Mouse (Mus musculus) liver, embryonic 16.5 days (tissue): ENCODE results near the gene Ttll12. TPM values are rescaled to one million over a fixed set of nuclear protein-coding genes. Genes with fewer than 3 reads are reported as not detected.
A peak's percentile ranks its signal among the peaks of the same experiment; 100 is the strongest.

Experiments used
- ATAC-seq: fragments of 200-750 bp; cut with Nextera tagmentation; 2 replicates; pipeline ENCODE4 v1.8.0; 2017; ENCODE audit warnings: low read depth, mild to moderate bottlenecking, moderate number of reproducible peaks, moderate library complexity
- H3K27ac ChIP-seq: fragments of 300-500 bp; sonication (generic); 2 replicates; pipeline ENCODE4 v1.5.1; 2014; ENCODE audit warnings: mild to moderate bottlenecking, low read length
- H3K27me3 ChIP-seq: fragments of 300-500 bp; sonication (generic); 2 replicates; pipeline ENCODE4 v1.6.1; 2014; ENCODE audit warnings: low read depth, low read length, mixed read lengths; ENCODE audit not compliant: control insufficient read depth, insufficient read depth
- H3K36me3 ChIP-seq: fragments of 300-500 bp; sonication (generic); 2 replicates; pipeline ENCODE4 v1.6.1; 2014; ENCODE audit warnings: mild to moderate bottlenecking; ENCODE audit not compliant: control insufficient read depth, insufficient read depth
- H3K4me1 ChIP-seq: fragments of 300-500 bp; sonication (generic); 2 replicates; pipeline ENCODE4 v1.6.1; 2014; ENCODE audit warnings: low read depth, low read length, mixed read lengths; ENCODE audit not compliant: control insufficient read depth
- H3K4me2 ChIP-seq: fragments of 300-500 bp; sonication (generic); 2 replicates; pipeline ENCODE4 v1.6.1; 2014; ENCODE audit warnings: low read depth, low read length, mixed read lengths
- H3K4me3 ChIP-seq: fragments of 300-500 bp; sonication (generic); 2 replicates; pipeline ENCODE4 v1.5.1; 2014; ENCODE audit warnings: low read depth, mild to moderate bottlenecking, low read length
- H3K9ac ChIP-seq: fragments of 300-500 bp; sonication (generic); 2 replicates; pipeline ENCODE4 v1.6.1; 2014; ENCODE audit warnings: low read depth, low read length
- H3K9me3 ChIP-seq: fragments of 300-500 bp; sonication (generic); replicated peaks from 2 replicates; pipeline ENCODE4 v1.6.1; 2016; ENCODE audit warnings: low read length; ENCODE audit not compliant: control insufficient read depth
- WGBS: fragments of 180-500 bp; shearing (Covaris S2); extraction: QIAGEN DNeasy Blood & Tissue Kit; methylation state at CpG from one replicate; pipeline ENCODE4 v1.1.7; 2014; ENCODE audit not compliant: insufficient replicate concordance; 5-methylcytosine and 5-hydroxymethylcytosine counted together
- polyA plus RNA-seq: library from polyadenylated mRNA; unstranded; fragments of >200 nt; fragmentation: Nextera tagmentation; extraction: Ambion mirVana; gene quantifications from 2 replicates; pipeline ENCODE4 v1.2.1, GENCODE M21; 2015

Gene Ttll12
- polyA plus RNA-seq, 1 experiment from 2014 or later = 33.2 TPM

- no peak overlapping the region for H3K9ac ChIP-seq
- H3K4me3 ChIP-seq = no peak overlapping the region
- ATAC-seq = 0 out of 2 replicates have a peak, but pooled peaks have one; percentile 19
- H3K27ac ChIP-seq = no peak overlapping the region
- WGBS = 34% methylated on average over 4 of the region's 4 CpGs
- no peaks in the 10 kb centered on the region for H3K9me3 ChIP-seq
- H3K4me1 ChIP-seq = no peaks in the 10 kb centered on the region
- no peaks in the 10 kb centered on the region for H3K36me3 ChIP-seq
- no peaks in the 10 kb centered on the region for H3K27me3 ChIP-seq
- no peak overlapping the region for H3K4me2 ChIP-seq
Measured at GRCm38 (mm10) chr15:83539905-83540304, 55.1 kb downstream of the Ttll12 start.

- Histone ChIP-seq H3K27me3 (no peaks in the 10 kb centered on the region), H3K36me3 (no peaks in the 10 kb centered on the region), H3K4me1 (no peaks in the 10 kb centered on the region), H3K27ac (no peak overlapping the region), H3K9ac (no peak overlapping the region), H3K4me3 (no peak overlapping the region), H3K9me3 (no peaks in the 10 kb centered on the region), H3K4me2 (no peak overlapping the region)
- WGBS = 77% methylated on average over 2 of the region's 2 CpGs
- no peak for ATAC-seq
Measured at GRCm38 (mm10) chr15:83538855-83539254, 56.1 kb downstream of the Ttll12 start.

GRCm38 (mm10) chr15:83535890-83536231, 59.1 kb downstream of the Ttll12 start:
- H3K27ac ChIP-seq = no peak overlapping the region
- no peak overlapping the region for H3K9ac ChIP-seq
- H3K27me3 ChIP-seq = peaks cover 3% of the 10 kb centered on the region; the same call in 1 of the 2 replicates
- H3K9me3 ChIP-seq = no peaks in the 10 kb centered on the region
- ATAC-seq = no peak
- WGBS = 67% methylated on average over 6 of the region's 6 CpGs
- H3K36me3 ChIP-seq = no peaks in the 10 kb centered on the region
- no peaks in the 10 kb centered on the region for H3K4me1 ChIP-seq
- no peak overlapping the region for H3K4me2 ChIP-seq
- no peak overlapping the region for H3K4me3 ChIP-seq

- ATAC-seq = no peak
Measured at GRCm38 (mm10) chr15:83534960-83535889, 59.7 kb downstream of the Ttll12 start.

GRCm38 (mm10) chr15:83532606-83533005, 62.4 kb downstream of the Ttll12 start:
- no peak for ATAC-seq
- 57% methylated on average over 7 of the region's 7 CpGs for WGBS

More at GRCm38 (mm10) chr15:83534960-83535889, 59.7 kb downstream of the Ttll12 start:
- Histone ChIP-seq H3K9me3 (no peaks in the 10 kb centered on the region), H3K4me1 (peaks cover 3% of the 10 kb centered on the region), H3K36me3 (no peaks in the 10 kb centered on the region), H3K27me3 (peaks cover 8% of the 10 kb centered on the region), H3K4me2 (no peak overlapping the region), H3K4me3 (no peak overlapping the region), H3K27ac (no peak overlapping the region), H3K9ac (no peak overlapping the region)
- 50% methylated on average over 17 of the region's 17 CpGs for WGBS

GRCm38 (mm10) chr15:83531961-83532469, 62.9 kb downstream of the Ttll12 start:
- Histone ChIP-seq H3K27ac (no peak overlapping the region), H3K4me2 (no peak overlapping the region), H3K27me3 (peaks cover 40% of the 10 kb centered on the region), H3K4me1 (peaks cover 8% of the 10 kb centered on the region), H3K9ac (no peak overlapping the region), H3K4me3 (no peak overlapping the region), H3K9me3 (no peaks in the 10 kb centered on the region), H3K36me3 (no peaks in the 10 kb centered on the region)
- WGBS = 64% methylated on average over 5 of the region's 5 CpGs
- ATAC-seq = no peak

More at GRCm38 (mm10) chr15:83532606-83533005, 62.4 kb downstream of the Ttll12 start:
- H3K4me1 ChIP-seq = peaks cover 4% of the 10 kb centered on the region
- peaks cover 34% of the 10 kb centered on the region for H3K27me3 ChIP-seq
- no peak overlapping the region for H3K27ac ChIP-seq
- H3K4me3 ChIP-seq = no peak overlapping the region
- no peak overlapping the region for H3K9ac ChIP-seq
- no peaks in the 10 kb centered on the region for H3K36me3 ChIP-seq
- no peaks in the 10 kb centered on the region for H3K9me3 ChIP-seq
- no peak overlapping the region for H3K4me2 ChIP-seq

GRCm38 (mm10) chr15:83530688-83531087, 64.3 kb downstream of the Ttll12 start:
- ATAC-seq = peak; percentile 33
- Histone ChIP-seq H3K9me3 (no peaks in the 10 kb centered on the region), H3K36me3 (no peaks in the 10 kb centered on the region), H3K27ac (no peak overlapping the region), H3K9ac (no peak overlapping the region), H3K27me3 (peaks cover 53% of the 10 kb centered on the region), H3K4me2 (no peak overlapping the region), H3K4me1 (peaks cover 14% of the 10 kb centered on the region), H3K4me3 (no peak overlapping the region)
- WGBS = 35% methylated on average over 6 of the region's 6 CpGs

GRCm38 (mm10) chr15:83530233-83530632, 64.7 kb downstream of the Ttll12 start:
- Histone ChIP-seq H3K27me3 (peaks cover 58% of the 10 kb centered on the region), H3K27ac (no peak overlapping the region), H3K9me3 (no peaks in the 10 kb centered on the region), H3K36me3 (no peaks in the 10 kb centered on the region), H3K9ac (no peak overlapping the region), H3K4me3 (no peak overlapping the region), H3K4me1 (peaks cover 14% of the 10 kb centered on the region), H3K4me2 (no peak overlapping the region)
- ATAC-seq = no peak
- WGBS = 26% methylated on average over 9 of the region's 9 CpGs

- no peak for ATAC-seq
- H3K9ac ChIP-seq = no peak overlapping the region
- H3K4me3 ChIP-seq = no peak overlapping the region
- no peak overlapping the region for H3K4me2 ChIP-seq
- H3K27ac ChIP-seq = no peak overlapping the region
- peaks cover 63% of the 10 kb centered on the region for H3K27me3 ChIP-seq
- H3K9me3 ChIP-seq = no peaks in the 10 kb centered on the region
- peaks cover 14% of the 10 kb centered on the region for H3K4me1 ChIP-seq
- 60% methylated on average over 5 of the region's 5 CpGs for WGBS
- H3K36me3 ChIP-seq = no peaks in the 10 kb centered on the region
Measured at GRCm38 (mm10) chr15:83529765-83530164, 65.2 kb downstream of the Ttll12 start.
